Mouse (Mus musculus): ENCODE data around the gene Golga1.

DNA sequence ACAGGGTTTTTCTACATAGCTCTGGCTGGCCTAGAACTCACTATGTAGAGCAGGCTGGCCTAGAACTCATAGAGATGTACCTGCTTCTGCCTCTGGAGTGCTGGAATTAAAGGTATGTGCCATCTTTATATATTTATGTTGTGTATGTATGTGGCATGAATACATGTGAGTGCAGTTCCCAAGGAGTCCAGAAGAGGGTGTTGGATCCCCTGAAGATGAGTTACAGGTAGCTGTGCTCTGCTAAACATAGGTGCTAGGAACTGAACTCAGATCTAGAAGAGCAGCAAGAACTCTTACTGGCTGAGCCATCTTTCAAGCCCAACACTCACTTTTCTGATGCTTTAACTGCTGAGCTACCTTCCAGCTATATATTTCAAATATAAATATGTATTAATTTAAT lies 32.7 kb upstream of the Golga1 start:
- no peak for TF ChIP-seq POLR2A (IDR thresholded peaks at IDR 0.05; ENCODE audit: low read depth, low read length)
- TF ChIP-seq CTCF (IDR thresholded peaks at IDR 0.05; ENCODE audit: borderline replicate concordance, insufficient read depth, low read length): no peak
